In genomic region chr8:11517366-11518055, GRCm38 (mm10) we compare ENCODE assay signal across 22 mouse cellular contexts. TPM values are rescaled to one million over a fixed set of nuclear protein-coding genes. Genes with fewer than 3 reads are reported as not detected.
DNase-seq lines count a peak whose midpoint lies in the region; ATAC-seq lines count a peak whose summit lies in the region.
"Had no signal": no experiment of that assay in that cellular context is flagged by ENCODE, and none has a peak within 500 bp of the region (broad histone marks: within the 10 kb centered on the region; RNA-seq: fewer than 3 reads in every experiment).

No protein-coding gene starts in this region.

- no peaks in the 10 kb centered on the region for H3K9me3 ChIP-seq in lung, embryonic 16.5 days (ENCODE audit: control insufficient read depth, low read length)
- H3K9me3 ChIP-seq in hindbrain, embryonic 12.5 days (replicated peaks): no peaks in the 10 kb centered on the region
- H3K9me3 ChIP-seq: forebrain, embryonic 10.5 days; intestine, embryonic 15.5 days; limb, embryonic 12.5 days; liver, embryonic 13.5 days; midbrain, embryonic 12.5 days; neural tube, embryonic 15.5 days had no signal

- H3K4me2 ChIP-seq in lung, embryonic 16.5 days (ENCODE audit: low read depth, low read length): no peak overlapping the region
- no peak overlapping the region for H3K4me2 ChIP-seq in hindbrain, embryonic 12.5 days (replicated peaks)
- H3K4me2 ChIP-seq: intestine, embryonic 15.5 days; limb, embryonic 12.5 days; liver, embryonic 13.5 days; midbrain, embryonic 12.5 days; neural tube, embryonic 15.5 days had no signal

- ATAC-seq in lung, embryonic 16.5 days (ENCODE audit: low read depth): peak; percentile 58
- no peak for ATAC-seq in hindbrain, embryonic 12.5 days (ENCODE audit: low FRiP score)
- ATAC-seq: hindbrain, embryonic 16.5 days; intestine, embryonic 15.5 days had no signal

- 72% methylated on average over 16 of the region's 16 CpGs for WGBS in lung, embryonic 16.5 days
- 84% methylated on average over 16 of the region's 16 CpGs for WGBS in hindbrain, embryonic 12.5 days

- H3K27ac ChIP-seq in lung, embryonic 16.5 days (ENCODE audit: low read length): peak overlapping the region; percentile 11
- no peak overlapping the region for H3K27ac ChIP-seq in hindbrain, embryonic 12.5 days
- H3K27ac ChIP-seq: forebrain, embryonic 10.5 days; intestine, embryonic 15.5 days; limb, embryonic 12.5 days; liver, embryonic 13.5 days; midbrain, embryonic 12.5 days; neural tube, embryonic 15.5 days; stomach, postnatal 0 days had no signal

- peaks cover 10% of the 10 kb centered on the region for H3K36me3 ChIP-seq in lung, embryonic 16.5 days (ENCODE audit: control insufficient read depth, insufficient read depth, low read length)
- H3K36me3 ChIP-seq in hindbrain, embryonic 12.5 days: peaks cover 79% of the 10 kb centered on the region

- no peaks in the 10 kb centered on the region for H3K27me3 ChIP-seq in lung, embryonic 16.5 days (ENCODE audit: control insufficient read depth, insufficient read depth, low read depth, low read length)
- H3K27me3 ChIP-seq in hindbrain, embryonic 12.5 days: no peaks in the 10 kb centered on the region
- H3K27me3 ChIP-seq: intestine, embryonic 15.5 days; limb, embryonic 12.5 days; liver, embryonic 13.5 days; midbrain, embryonic 12.5 days; neural tube, embryonic 15.5 days had no signal

- no peaks in the 10 kb centered on the region for H3K4me1 ChIP-seq in lung, embryonic 16.5 days (replicated peaks; ENCODE audit: control insufficient read depth, insufficient read depth, low read length)
- no peaks in the 10 kb centered on the region for H3K4me1 ChIP-seq in hindbrain, embryonic 12.5 days
- H3K4me1 ChIP-seq: forebrain, embryonic 10.5 days; intestine, embryonic 15.5 days; limb, embryonic 12.5 days; midbrain, embryonic 12.5 days; neural tube, embryonic 15.5 days had no signal

- no peak overlapping the region for H3K9ac ChIP-seq in lung, embryonic 16.5 days (ENCODE audit: low read length)
- H3K9ac ChIP-seq in hindbrain, embryonic 12.5 days: no peak overlapping the region
- H3K9ac ChIP-seq: intestine, embryonic 15.5 days; limb, embryonic 12.5 days; liver, embryonic 13.5 days; midbrain, embryonic 12.5 days; neural tube, embryonic 15.5 days had no signal

- no peak overlapping the region for H3K4me3 ChIP-seq in lung, embryonic 16.5 days (ENCODE audit: low read length)
- no peak overlapping the region for H3K4me3 ChIP-seq in hindbrain, embryonic 12.5 days
- H3K4me3 ChIP-seq: forebrain, embryonic 10.5 days; intestine, embryonic 15.5 days; limb, embryonic 12.5 days; liver, embryonic 13.5 days; midbrain, embryonic 12.5 days; neural tube, embryonic 15.5 days had no signal

- DNase-seq in layer of hippocampus, adult 11-12 months (ENCODE audit: low spot score): peak; percentile 39
- no peak for DNase-seq in layer of hippocampus, adult 9-10 months (ENCODE audit: low spot score)
- DNase-seq in layer of hippocampus, postnatal 36 days: peak; percentile 25 to 42
- DNase-seq in lung, postnatal 4 days: peak; percentile 26 to 86
- DNase-seq in urinary bladder, adult 18-20 months (ENCODE audit: low spot score in 2 of 2): no peak
- no peak for DNase-seq in kidney, postnatal 10 days
- DNase-seq: adrenal gland, postnatal 36 days; cerebellum, adult 9-10 months; gastrocnemius, postnatal 10 days; heart, adult 18-20 months; kidney, adult 9 months; kidney, postnatal 36 days; liver, embryonic 13.5 days had no signal

RNA-seq across cellular contexts. Expression of gene Naxd, which starts 20.2 kb away (rescaled TPM):
- total RNA-seq in layer of hippocampus, postnatal 36 days (2021): 10 to 100 TPM; 59.3 to 60.0 TPM
- 164 and 169 TPM in 2 replicates for polyA plus RNA-seq in lung, embryonic 16.5 days (2015; fragmentation: Nextera tagmentation; extraction: Ambion mirVana)
- polyA plus RNA-seq in hindbrain, embryonic 12.5 days (2016; fragmentation: Nextera tagmentation; extraction: Ambion mirVana): 109 and 121 TPM in 2 replicates

RNA-seq across cellular contexts. Expression of gene Cars2, which starts 33.1 kb away (rescaled TPM):
- total RNA-seq in layer of hippocampus, postnatal 36 days (2021): 10 to 100 TPM; 22.3 to 24.8 TPM
- polyA plus RNA-seq in lung, embryonic 16.5 days (2015; fragmentation: Nextera tagmentation; extraction: Ambion mirVana): 24.5 and 27.2 TPM in 2 replicates
- polyA plus RNA-seq in hindbrain, embryonic 12.5 days (2016; fragmentation: Nextera tagmentation; extraction: Ambion mirVana): 17.9 and 20.6 TPM in 2 replicates

RNA-seq across cellular contexts. Expression of gene Ing1, which starts 37.9 kb away (rescaled TPM):
- total RNA-seq in layer of hippocampus, postnatal 36 days (2021): 10 to 100 TPM; 35.3 to 42.6 TPM
- polyA plus RNA-seq in lung, embryonic 16.5 days (2015; fragmentation: Nextera tagmentation; extraction: Ambion mirVana): 36.3 and 36.8 TPM in 2 replicates
- polyA plus RNA-seq in hindbrain, embryonic 12.5 days (2016; fragmentation: Nextera tagmentation; extraction: Ambion mirVana): 53.4 and 57.5 TPM in 2 replicates

RNA-seq across cellular contexts. Expression of gene Rab20, which starts 39.0 kb away (rescaled TPM):
- under 1 TPM; 0.28 to 0.57 TPM for total RNA-seq in layer of hippocampus, postnatal 36 days (2021)
- polyA plus RNA-seq in lung, embryonic 16.5 days (2015; fragmentation: Nextera tagmentation; extraction: Ambion mirVana): 13.2 and 14.4 TPM in 2 replicates
- polyA plus RNA-seq in hindbrain, embryonic 12.5 days (2016; fragmentation: Nextera tagmentation; extraction: Ambion mirVana): 0.79 and 1.6 TPM in 2 replicates

Comparison
In these comparisons a context has a peak if more than half of its experiments do, and no peak if none do; other contexts are left out.
1. DNase-seq: peak in layer of hippocampus, adult 11-12 months (single experiment), layer of hippocampus, postnatal 36 days (2 of 2) and lung, postnatal 4 days (2 of 2); none in layer of hippocampus, adult 9-10 months (single experiment), urinary bladder, adult 18-20 months (0 of 2) and kidney, postnatal 10 days (single experiment).